Mouse (Mus musculus) right cerebral cortex, adult 18-20 months (tissue): ENCODE data around the gene Pglyrp1.
"Not testable (repeated sequence)": the region's sequence is repeated elsewhere in the genome, so short reads cannot be mapped to it uniquely, and the experiment has no call there.

Experiments
- DNase-seq: peaks from one replicate; pipeline ENCODE4 v3.0.0; 2022; ENCODE audit warnings: mixed read lengths

The Pglyrp1 gene

DNA sequence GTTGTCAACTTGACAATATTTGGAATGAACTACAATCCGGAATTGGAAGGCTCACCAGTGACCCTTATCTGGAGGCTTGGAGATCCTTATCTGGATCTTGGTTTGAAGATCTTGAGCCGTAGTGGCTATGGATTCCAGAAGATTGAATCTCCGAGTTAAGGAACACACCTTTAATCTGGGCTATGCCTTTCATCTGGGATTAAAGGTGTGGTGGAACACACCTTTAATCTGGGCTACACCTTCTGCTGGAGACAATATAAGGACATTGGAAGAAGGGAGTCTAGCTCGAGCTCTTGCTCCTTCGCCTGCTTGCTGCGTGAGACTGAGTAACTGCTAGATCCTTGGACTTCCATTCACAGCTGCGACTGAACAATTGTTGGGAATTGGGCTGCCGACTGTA is at the start of gene Pglyrp1:
Pglyrp1 (plus strand) TSS at position 301 of the 400 bp plus-strand sequence.
- DNase-seq: not testable (repeated sequence)

DNA sequence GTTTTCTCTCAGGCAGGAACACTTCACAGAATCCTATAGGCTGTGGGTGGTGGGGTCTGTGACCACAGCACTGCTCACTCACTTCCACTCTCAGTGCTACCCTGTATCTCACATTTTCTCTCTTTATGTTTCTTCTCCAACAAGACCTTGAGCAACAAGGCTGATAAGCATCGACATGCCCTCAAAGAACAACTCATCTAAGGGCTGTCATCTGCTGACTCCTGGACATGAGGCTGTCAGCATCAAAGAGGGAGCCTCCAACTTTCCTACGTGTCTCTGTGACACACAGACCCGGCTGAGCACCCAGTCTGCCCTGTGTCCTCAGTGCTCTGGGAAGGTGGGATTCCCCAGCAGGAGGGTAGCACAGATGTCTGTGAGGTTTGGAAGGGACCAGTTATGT is 49.6 kb upstream of the Pglyrp1 start, which contains the start of gene Psg17:
Psg17 (minus strand) TSS at position 101 of the 400 bp plus-strand sequence.
- no peak for DNase-seq

DNA sequence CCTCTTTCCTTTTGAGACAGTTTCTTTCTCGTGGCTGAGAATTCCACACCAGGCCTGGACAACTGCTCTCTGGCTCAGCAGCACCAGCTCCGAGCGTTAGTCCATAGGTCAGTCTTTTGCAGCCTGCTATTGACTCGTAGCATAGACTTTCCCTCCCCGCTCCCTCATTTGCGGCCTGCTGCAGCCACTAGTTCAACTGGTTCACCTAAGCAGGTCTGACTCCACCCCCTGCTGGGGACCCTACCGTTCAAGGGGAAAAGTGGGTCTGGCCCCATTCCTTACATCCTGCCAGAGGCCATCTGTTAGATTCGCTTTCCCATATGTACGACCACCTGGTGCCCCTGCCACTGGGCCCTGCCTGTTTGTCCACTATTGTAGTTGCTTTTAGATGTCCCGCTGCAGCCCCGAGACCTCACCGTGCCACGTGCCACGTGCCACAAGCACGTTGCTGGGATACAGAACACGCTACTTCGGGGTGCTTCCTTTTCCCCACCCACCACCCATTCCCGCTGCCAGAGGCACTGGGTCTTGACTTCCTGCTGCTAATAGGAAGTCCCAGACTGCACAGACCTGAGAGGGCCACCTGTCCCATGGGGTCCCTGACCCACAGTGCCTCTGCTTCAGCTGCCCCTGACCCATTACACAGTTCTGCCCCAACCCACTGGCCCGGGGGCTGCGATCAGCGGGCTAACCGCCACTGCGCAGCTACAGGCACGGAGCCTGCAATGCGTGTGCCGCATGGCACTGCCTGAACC is 43.2 kb upstream of the Pglyrp1 start:
- DNase-seq: no peak

DNA sequence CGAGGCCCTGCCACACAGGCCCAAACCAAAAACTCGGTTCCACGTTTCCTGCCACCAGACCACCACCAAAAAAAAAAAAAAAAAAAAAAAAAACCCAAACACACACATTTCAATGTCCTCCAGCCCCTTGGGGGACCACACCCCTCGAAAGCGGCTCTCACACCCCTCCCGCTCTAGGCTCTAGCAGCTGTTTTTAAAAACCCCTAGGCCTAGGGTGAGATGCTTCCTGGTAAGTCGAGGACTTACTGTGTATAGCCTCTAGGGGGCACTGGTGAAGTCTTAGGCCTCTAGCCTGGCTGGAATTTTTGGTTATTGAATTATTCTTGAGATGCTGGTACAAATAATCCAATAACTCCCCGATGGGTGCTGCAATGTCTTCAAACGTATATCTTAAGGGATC is 42.5 kb upstream of the Pglyrp1 start:
- DNase-seq: no peak

DNA sequence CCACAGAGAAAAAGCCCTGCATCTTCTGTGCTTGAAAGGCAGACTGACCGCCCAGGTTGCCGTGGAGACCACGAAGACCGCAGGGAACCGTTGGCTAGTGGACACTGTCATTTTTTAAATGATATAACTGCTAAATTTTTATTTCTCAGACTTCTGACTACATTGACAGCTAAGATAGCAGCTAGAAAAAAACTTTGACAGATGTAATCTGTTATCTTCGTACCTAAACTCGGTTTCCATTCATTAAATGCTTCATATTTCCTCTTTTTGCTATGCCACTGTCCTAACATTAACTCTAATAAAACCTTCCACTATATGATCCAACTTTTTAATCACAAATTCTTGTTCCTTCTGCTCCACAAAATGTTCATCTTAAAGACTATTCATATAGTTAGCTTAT is 41.6 kb upstream of the Pglyrp1 start:
- DNase-seq: no peak

DNA sequence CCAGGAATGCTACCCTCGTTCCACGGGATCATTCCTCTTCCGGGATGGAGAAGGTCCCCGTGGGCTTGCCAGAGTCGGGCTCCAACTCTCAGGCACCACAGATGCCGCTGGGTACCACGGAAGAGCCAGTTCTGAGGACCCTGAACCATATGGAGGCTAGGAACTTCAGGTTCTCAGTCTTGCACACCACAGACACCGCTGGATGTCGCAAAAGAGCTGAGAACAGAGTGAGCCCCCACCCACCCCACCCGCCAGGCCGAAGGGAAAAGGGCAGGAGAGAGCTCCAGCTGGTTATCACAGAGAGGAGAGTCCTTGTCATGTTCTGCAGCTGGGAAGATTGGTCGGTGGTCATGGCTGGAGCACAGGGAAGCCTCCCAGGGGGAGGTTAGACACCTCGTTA is 38.8 kb upstream of the Pglyrp1 start:
- no peak for DNase-seq

DNA sequence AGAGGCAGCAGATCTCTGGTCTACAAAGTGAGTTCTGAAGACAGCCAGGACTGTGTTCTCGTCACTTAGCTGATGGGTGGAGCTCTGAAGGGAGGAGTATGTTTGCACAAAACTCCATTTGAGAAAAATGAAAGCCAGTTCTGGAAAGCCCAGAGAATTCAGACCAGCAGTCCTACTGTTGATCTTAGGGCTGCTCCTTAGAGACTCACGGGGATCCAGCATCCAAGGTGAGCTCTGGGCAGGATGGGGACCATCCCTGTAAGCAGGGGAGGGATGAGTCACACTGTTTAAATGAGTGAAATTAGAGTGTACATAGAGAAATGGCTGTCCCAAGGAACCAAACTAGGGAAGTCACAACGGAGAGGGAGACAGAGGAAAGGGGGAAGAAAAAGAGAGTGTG is 31.3 kb upstream of the Pglyrp1 start, which contains the start of gene Mill2:
Mill2 (plus strand) TSS at position 102 of the 400 bp plus-strand sequence.
- no peak for DNase-seq

DNA sequence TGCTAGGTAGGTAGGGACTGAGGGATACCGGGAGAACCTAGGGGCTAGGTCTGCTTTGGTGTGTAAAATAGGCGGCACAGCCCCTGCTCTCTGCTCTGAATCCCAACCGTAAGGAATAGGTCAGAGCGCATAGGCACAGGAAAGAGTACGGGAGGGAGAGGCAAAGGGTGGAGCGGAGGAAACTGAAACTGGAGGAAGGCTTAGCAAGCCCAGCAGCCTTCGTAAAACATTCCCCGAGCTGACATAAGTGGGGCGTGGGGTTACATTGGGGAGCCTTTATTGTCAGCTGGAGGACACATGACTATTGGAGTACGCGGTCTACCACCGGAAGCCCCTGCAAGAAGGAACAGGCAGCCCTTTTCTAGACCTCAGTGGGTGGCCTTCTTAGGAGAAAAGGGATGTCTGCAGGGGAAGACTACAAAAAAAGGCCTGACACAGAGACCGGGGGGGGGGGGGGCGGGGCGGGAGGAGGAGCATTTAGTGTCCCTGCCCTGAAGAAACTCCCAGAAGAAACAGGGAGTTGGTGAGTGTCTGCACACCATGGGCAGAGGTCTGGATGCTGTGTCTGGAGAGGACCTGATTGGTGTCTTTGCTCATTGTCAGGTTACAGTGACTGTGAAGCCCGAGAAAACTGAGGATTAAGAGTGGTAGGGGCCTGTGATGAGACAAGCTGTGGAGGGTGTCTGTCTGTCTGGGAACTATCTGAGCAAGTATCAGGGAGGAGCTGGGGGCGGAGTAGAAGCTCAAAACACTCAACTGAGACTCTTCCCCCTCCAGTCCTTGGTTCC is 30.6 kb upstream of the Pglyrp1 start:
- DNase-seq: peak; percentile 21

DNA sequence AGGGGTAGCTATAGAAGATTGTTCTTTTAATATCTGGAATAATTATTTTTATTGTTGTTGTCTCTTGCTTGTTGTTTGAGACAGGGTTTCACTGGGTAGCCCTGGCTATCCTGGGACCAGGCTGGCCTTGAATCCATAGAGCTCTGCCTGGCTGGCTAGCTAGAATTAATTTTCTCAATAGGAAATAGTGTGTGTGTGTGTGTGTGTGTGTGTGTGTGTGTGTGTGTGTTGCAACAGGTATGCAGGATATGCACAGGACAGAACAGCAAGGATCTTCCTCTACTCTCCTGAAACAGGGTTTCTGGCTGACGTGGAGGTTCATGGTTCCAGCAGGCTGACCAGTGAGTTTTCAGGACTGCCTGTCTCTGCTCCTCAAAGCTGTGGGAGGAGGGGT is 30.0 kb upstream of the Pglyrp1 start:
- no peak for DNase-seq

DNA sequence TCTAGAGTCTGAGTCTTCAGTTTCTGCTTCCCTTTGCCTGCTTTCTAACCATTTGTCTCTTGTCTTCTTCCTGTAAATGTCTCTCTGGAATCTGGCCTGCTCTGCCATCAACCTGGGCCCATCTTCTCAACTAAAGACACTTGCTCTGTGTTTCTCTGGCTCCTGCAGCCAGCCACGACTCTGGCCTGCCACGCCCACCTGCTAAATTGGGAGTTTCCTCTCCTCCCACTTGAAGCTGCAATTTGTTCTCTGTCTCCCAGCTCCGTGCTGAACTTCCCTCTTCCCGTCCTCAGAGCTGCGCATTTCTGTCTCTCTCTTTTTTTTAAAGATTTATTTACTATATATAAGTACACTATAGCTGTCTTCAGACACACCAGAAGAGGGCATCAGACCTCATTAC is 26.3 kb upstream of the Pglyrp1 start:
- no peak for DNase-seq

DNA sequence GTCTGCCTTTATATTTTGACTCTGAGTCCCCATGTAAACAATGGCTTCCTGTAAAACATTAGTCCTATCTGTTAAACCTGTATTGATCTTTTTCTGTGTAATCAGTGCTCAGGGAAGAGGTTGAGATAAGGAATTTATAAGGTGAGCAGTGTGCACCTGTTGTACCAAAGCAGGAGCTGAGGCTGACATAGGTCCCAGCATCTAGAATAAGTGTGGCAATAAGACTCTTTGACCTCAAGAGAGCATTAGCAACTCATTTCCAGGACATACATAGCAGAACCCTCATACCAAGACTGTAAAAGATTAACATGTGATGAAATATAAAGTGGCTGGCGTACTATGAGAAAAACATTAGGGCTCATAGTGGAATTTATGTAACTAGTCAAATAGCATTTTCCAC is 22.7 kb upstream of the Pglyrp1 start:
- no peak for DNase-seq

DNA sequence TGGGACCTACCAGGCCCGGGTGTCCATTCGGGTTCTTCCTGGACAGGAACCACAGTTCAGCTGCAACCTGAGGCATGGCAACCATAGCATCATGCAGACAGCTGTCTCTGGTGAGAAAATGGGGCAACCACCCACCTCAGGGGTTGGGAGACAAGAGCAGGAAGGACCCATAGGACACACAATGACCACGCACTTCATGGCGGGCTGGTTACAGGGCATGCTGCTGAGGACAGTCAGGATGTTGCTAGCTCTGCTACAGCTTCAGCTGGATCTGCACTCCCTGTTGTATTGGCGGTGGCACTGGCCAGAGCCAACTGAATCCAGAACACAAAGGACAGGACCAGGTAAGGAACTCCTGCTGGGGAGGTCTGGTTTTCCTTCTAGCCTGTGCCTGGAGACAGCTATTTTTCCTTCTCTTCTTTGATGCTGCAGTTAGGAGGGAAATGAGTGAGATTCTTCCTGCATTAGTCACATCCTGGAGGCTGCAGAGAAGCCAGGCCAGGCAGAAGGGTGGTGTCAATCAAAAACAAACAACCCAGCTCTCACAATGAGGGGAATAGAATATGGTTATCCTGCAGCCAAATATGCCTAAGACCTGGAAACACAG is 12.7 kb upstream of the Pglyrp1 start:
- no peak for DNase-seq

DNA sequence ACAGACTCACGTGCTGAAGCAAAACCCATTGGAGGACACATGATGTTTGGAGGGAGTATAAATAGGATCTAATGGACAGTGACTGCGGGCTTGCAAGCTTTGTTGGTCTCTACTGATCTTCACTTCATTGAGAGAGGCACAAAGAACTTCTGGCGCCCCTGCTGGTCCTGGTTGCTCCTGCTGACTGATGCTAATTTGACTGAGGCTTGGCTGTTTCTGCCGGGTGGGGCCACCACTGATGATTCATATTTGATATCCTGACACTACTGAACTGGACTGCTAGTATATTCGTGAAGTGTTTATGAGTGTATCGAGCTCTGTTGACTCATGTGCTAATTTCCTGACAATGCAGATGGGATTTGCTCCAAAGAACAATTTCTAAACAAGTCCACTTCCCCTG is 8.3 kb upstream of the Pglyrp1 start:
- DNase-seq: no peak

DNA sequence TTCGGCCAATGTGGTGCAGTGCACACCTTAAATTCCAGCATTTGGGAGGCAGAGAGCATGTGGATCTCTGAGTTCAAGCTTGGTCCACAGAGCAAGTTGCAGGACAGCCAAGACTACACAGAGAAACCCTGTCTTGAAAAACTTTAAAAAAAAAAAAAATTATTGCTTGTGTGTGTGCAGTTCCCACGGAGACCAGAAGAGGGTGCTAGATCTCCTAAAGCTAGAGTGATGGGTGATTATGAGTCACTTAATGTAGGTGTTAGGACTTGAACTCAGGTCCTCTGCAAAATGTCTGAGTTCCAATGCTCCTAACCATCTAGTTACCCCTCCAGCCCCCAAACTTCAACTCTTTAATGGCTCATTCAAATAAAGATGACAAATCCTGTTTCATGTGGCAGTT is 2.6 kb upstream of the Pglyrp1 start:
- no peak for DNase-seq

DNA sequence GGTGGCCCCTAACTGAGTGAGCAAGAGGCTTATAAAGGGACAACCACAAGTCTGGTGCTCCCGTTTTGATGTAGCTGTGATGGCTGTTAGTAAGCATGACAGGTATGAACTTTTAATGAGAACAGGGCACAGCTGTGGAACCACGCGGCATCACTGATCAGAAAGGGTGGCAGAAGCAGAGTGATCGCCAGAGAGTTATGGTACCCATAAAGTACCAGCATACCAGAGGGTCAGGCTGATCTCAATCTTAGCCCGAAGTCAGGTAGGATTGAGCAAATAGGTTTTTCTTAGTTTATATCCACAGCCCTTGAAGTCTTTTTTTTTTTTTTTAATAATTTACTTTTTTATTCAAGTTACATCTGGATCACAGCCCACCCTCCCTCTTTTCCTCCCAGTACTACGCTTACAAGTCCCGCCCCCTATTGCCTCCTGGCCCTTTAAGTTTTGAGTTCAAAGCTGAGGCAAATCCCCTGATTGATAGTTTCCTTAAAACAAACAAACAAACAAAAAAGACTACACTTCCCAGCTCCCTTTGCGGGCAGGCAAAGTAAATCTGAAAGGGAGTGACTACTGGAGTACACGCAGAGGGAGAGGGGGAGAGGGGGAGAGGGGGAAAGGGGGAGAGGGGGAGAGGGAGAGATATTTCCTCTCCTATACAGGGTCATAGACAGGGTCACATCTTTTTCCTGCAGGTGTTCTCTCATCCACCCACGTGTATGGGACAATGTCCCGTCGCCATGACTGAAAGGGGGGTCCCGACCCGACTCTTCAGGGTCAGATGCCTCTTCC is 1.1 kb downstream of the Pglyrp1 start:
- no peak for DNase-seq

DNA sequence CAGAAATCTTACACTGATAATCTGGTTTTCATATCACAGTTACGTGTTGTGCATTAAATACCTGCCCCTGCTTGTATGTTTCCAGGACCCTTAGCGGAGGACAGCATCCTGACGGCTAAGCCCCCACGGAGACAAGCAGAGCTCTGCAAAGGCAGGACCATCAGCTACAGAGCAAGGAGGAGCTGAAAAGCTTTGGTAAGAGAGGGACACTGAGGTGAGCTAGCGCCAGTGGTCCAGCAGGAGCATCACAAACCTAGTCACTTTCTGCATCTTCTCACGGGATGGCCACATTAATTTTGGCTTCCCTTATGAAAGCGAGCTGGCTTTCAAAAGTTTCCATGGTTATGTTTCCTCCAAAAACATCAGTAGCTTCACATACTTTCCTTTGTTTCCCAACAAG is 1.7 kb downstream of the Pglyrp1 start:
- no peak for DNase-seq

DNA sequence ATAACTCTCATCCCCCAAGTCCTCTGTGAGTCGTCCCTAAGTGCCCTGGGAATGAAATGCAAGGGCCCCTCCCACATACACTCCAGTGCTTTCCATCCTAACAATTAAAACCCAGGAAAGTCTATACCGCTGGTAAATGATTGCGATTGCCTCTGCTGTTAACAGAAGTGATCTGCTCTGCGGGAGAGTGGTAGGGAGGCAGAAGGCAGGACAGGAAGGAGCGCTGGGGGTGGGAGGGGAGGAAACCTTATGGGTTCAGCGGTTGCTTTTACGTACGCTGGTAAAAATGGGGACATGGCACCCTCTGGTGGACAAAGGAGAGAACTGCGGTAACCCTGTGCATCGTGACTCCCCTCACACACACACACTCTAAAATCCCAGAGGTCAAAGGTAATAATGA is 2.1 kb downstream of the Pglyrp1 start:
- DNase-seq: peak; percentile 54

DNA sequence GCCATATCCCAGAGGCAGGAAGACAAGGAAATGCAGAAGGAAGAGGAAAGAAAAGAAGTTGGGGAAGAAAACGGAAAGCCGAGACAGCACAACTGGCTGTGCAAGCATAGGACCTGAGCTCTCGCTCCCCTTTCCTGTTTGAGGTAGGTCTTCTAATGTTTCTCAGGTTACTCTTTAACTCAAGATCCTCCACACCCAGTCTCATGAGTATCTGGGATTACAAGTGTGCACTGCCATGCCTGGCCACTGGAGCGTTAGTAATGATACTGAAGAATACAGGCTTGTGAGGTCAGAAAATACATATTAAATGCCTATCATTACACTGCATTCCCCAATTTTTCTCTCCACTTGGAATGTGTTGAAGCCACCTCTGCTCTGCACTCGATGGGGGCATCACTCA is 4.2 kb downstream of the Pglyrp1 start:
- DNase-seq: no peak

DNA sequence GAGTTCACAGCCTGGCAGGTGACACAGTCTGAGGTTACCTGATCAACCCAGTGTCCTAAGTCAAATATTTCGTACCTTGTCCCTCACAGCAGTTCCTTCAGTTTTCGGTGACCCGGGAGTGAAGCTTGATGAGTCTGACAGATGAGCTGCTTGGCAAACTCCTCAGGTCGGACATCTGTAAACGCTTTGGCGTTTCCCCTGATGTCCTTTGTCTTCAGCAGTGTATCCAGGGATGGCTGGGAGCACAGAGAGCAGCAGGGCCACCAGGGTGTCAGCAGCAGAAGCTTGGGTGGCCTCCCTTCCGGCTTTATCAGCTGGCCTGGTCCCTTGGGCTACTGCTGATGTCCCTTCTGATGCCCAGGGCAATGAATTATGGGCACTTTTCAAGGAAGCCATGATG is 7.6 kb downstream of the Pglyrp1 start:
- no peak for DNase-seq

DNA sequence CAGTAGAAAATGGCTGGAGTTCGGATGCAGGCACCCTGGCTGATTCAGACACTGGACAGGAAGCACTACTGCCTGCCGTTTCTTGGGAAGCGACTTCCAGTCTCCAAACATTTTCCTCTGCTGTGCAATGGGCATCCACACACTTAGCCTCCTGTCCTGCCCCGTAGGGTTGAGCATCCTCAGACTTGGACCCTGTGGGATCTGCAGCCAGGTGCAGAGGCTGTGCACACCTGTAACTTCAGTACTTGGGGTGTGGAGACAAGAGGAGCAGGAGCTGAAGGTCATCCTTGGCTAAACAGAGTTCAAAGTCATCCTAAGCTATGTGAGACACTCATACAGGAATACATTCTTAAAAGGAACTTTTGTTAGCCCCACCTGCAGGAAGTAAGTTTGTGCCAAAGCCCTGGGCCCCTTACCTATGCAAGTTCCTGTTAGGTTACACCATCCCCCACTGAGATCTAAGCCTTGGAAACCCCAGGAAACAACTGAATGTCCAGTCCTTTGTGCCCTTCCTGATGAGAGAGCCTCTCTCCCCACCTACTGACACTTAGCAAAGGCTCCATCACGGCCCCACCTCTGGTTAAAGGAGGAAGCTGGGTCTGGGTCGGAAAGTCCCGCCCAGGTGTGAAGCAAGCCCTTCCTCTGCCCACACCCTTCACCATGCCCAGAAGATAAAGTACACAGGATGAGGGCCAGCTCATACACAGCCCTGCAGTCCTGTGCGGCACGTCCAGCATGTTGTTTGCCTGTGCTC is 13.0 kb downstream of the Pglyrp1 start:
- no peak for DNase-seq

DNA sequence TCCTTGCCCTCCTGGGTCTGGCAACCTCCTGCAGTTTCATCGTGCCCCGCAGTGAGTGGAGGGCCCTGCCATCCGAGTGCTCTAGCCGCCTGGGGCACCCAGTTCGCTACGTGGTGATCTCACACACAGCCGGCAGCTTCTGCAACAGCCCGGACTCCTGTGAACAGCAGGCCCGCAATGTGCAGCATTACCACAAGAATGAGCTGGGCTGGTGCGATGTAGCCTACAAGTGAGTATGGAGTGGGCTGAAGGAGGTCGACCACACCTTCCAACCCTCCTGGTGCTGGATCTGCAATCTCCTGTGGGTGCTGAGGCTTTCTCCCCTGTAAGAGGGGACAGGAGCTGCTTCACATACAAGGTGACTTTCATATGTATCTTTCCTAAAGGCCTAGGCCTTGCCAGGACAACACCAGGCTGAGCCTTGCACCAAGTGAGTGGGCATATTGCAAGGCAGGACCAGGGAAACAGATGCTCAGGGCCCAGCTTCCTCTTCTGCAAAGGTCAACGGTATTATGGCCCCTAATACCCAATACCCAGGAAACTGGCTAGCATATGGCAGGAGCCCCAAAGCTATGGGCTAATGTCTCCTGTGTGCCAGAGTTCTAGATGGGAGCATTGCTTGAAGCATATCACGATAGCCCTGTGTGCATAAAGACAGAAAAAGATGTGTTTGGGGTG is 13.8 kb downstream of the Pglyrp1 start:
- no peak for DNase-seq

DNA sequence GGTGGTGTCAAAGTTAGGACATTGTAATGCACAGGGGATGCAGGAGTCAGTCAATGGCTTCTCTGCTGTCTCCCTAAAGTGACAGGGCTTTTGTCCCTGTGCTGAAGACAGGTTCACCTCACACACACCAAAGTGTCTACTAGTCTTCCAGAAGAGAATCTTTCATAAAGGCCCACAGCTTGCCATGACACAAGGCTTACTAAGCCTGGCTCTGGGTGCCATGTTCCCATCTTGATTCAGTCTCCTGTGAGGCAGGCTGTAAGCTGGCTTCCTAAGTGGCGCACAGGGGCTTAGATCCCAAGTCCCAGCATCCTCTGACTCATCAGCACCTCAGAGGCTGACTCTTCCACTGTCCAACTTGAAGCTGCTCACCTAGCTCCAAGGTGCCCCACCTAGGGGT is 15.8 kb downstream of the Pglyrp1 start:
- DNase-seq: no peak
